Mouse (Mus musculus): ENCODE results near the gene Sf3b1. TPM values are rescaled to one million over a fixed set of nuclear protein-coding genes. Genes with fewer than 3 reads are reported as not detected.
A peak's percentile ranks its signal among the peaks of the same experiment; 100 is the strongest.
"Not testable (repeated sequence)": the region's sequence is repeated elsewhere in the genome, so short reads cannot be mapped to it uniquely, and the experiment has no call there.

Sf3b1 gene
- polyA plus RNA-seq, 1 experiment from 2014 or later, result 385 TPM

GRCm38 (mm10) chr1:54966858-54967257 is 60.4 kb downstream of the Sf3b1 start:
- no peak overlapping the region for H3K9ac ChIP-seq
- no peak for ATAC-seq (ENCODE audit: low FRiP score, low read depth)
- WGBS, result 89% methylated on average over 3 of the region's 3 CpGs
- no peaks in the 10 kb centered on the region for H3K27me3 ChIP-seq
- H3K4me2 ChIP-seq (replicated peaks), result no peak overlapping the region
- H3K4me3 ChIP-seq, result no peak overlapping the region
- no peak overlapping the region for H3K27ac ChIP-seq
- no peaks in the 10 kb centered on the region; the same call in 1 of the 2 replicates for H3K9me3 ChIP-seq
- no peaks in the 10 kb centered on the region for H3K36me3 ChIP-seq
- peaks cover 30% of the 10 kb centered on the region for H3K4me1 ChIP-seq

- no peak overlapping the region for H3K4me2 ChIP-seq (replicated peaks)
- H3K9me3 ChIP-seq, result no peaks in the 10 kb centered on the region; the same call in 1 of the 2 replicates
- H3K36me3 ChIP-seq, result no peaks in the 10 kb centered on the region
- ATAC-seq (ENCODE audit: low FRiP score, low read depth), result peak; percentile 70
- H3K4me3 ChIP-seq, result no peak overlapping the region
- no peaks in the 10 kb centered on the region for H3K27me3 ChIP-seq
- H3K27ac ChIP-seq, result peak overlapping the region; percentile 55; the same call in 1 of the 2 replicates
- no peak overlapping the region for H3K9ac ChIP-seq
- 40% methylated on average over 11 of the region's 11 CpGs for WGBS
- peaks cover 25% of the 10 kb centered on the region for H3K4me1 ChIP-seq
Observed at GRCm38 (mm10) chr1:54965159-54965995, 61.9 kb downstream of the Sf3b1 start.

- Histone ChIP-seq H3K27me3 (no peaks in the 10 kb centered on the region), H3K4me3 (no peak overlapping the region), H3K9me3 (no peaks in the 10 kb centered on the region), H3K27ac (no peak overlapping the region), H3K4me2 (replicated peaks) (no peak overlapping the region), H3K4me1 (peaks cover 20% of the 10 kb centered on the region), H3K9ac (no peak overlapping the region), H3K36me3 (no peaks in the 10 kb centered on the region)
- ATAC-seq (ENCODE audit: low FRiP score, low read depth), result no peak
- 71% methylated on average over 9 of the region's 9 CpGs for WGBS
Observed at GRCm38 (mm10) chr1:54961724-54962123, 65.6 kb downstream of the Sf3b1 start.

GRCm38 (mm10) chr1:54960613-54961165 is 66.6 kb downstream of the Sf3b1 start:
- Histone ChIP-seq H3K9me3 (no peaks in the 10 kb centered on the region), H3K36me3 (no peaks in the 10 kb centered on the region), H3K9ac (no peak overlapping the region), H3K4me3 (no peak overlapping the region), H3K4me2 (replicated peaks) (no peak overlapping the region), H3K4me1 (peaks cover 14% of the 10 kb centered on the region), H3K27me3 (no peaks in the 10 kb centered on the region), H3K27ac (no peak overlapping the region)
- ATAC-seq (ENCODE audit: low FRiP score, low read depth), result no peak
- WGBS, result 33% methylated on average over 9 of the region's 9 CpGs

GRCm38 (mm10) chr1:54958525-54958924 is 68.8 kb downstream of the Sf3b1 start:
- Histone ChIP-seq H3K9me3 (no peaks in the 10 kb centered on the region), H3K36me3 (no peaks in the 10 kb centered on the region), H3K4me3 (no peak overlapping the region), H3K27me3 (no peaks in the 10 kb centered on the region), H3K9ac (no peak overlapping the region), H3K4me2 (replicated peaks) (no peak overlapping the region), H3K27ac (no peak overlapping the region), H3K4me1 (peaks cover 3% of the 10 kb centered on the region; the same call in 1 of the 2 replicates)
- 79% methylated on average over 3 of the region's 3 CpGs for WGBS
- ATAC-seq (ENCODE audit: low FRiP score, low read depth), result no peak

GRCm38 (mm10) chr1:54956995-54957394 is 70.3 kb downstream of the Sf3b1 start:
- not testable (repeated sequence) for H3K9me3 ChIP-seq; H3K36me3 ChIP-seq; ATAC-seq (ENCODE audit: low FRiP score, low read depth); H3K27me3 ChIP-seq; H3K9ac ChIP-seq; H3K4me3 ChIP-seq; H3K27ac ChIP-seq; H3K4me2 ChIP-seq (replicated peaks); H3K4me1 ChIP-seq
- WGBS, result 87% methylated on average over 14 of the region's 14 CpGs

- Histone ChIP-seq H3K27me3 (no peaks in the 10 kb centered on the region), H3K4me1 (peaks cover 4% of the 10 kb centered on the region; the same call in 1 of the 2 replicates), H3K27ac (no peak overlapping the region), H3K9ac (no peak overlapping the region), H3K9me3 (no peaks in the 10 kb centered on the region), H3K4me2 (replicated peaks) (no peak overlapping the region), H3K36me3 (no peaks in the 10 kb centered on the region), H3K4me3 (no peak overlapping the region)
- 72% methylated on average over 4 of the region's 4 CpGs for WGBS
- ATAC-seq (ENCODE audit: low FRiP score, low read depth), result no peak
Observed at GRCm38 (mm10) chr1:54954856-54955255, 72.4 kb downstream of the Sf3b1 start.

GRCm38 (mm10) chr1:54944648-54945047 is 82.6 kb downstream of the Sf3b1 start:
- Histone ChIP-seq H3K9ac (no peak overlapping the region), H3K27me3 (no peaks in the 10 kb centered on the region), H3K4me2 (replicated peaks) (no peak overlapping the region), H3K27ac (no peak overlapping the region), H3K36me3 (no peaks in the 10 kb centered on the region), H3K9me3 (no peaks in the 10 kb centered on the region), H3K4me3 (no peak overlapping the region), H3K4me1 (no peaks in the 10 kb centered on the region)
- ATAC-seq (ENCODE audit: low FRiP score, low read depth), result no peak
- 54% methylated on average over 3 of the region's 3 CpGs for WGBS

GRCm38 (mm10) chr1:54935466-54935865 is 91.8 kb downstream of the Sf3b1 start:
- H3K4me2 ChIP-seq (replicated peaks), result no peak overlapping the region
- H3K4me3 ChIP-seq, result no peak overlapping the region
- H3K27me3 ChIP-seq, result no peaks in the 10 kb centered on the region
- no peaks in the 10 kb centered on the region for H3K9me3 ChIP-seq
- WGBS, result 88% methylated on average over 3 of the region's 3 CpGs
- H3K9ac ChIP-seq, result no peak overlapping the region
- no peak overlapping the region for H3K27ac ChIP-seq
- H3K36me3 ChIP-seq, result no peaks in the 10 kb centered on the region
- no peak for ATAC-seq (ENCODE audit: low FRiP score, low read depth)
- peaks cover 14% of the 10 kb centered on the region for H3K4me1 ChIP-seq

Other genes with a start within 250 kb of the Sf3b1 start
- 20.3 and 23.0 TPM in 2 replicates for gene Ankrd44, start 101.1 kb downstream of the Sf3b1 start, polyA plus RNA-seq (2015; fragmentation: Nextera tagmentation; extraction: Ambion mirVana)
- gene Coq10b, start 25.3 kb upstream of the Sf3b1 start, polyA plus RNA-seq (2015; fragmentation: Nextera tagmentation; extraction: Ambion mirVana), result 22.1 TPM in 2 replicates
- gene Hspe1, start 60.7 kb upstream of the Sf3b1 start, polyA plus RNA-seq (2015; fragmentation: Nextera tagmentation; extraction: Ambion mirVana), result 382 and 414 TPM in 2 replicates
- 332 and 346 TPM in 2 replicates for gene Hspd1, start 60.8 kb upstream of the Sf3b1 start, polyA plus RNA-seq (2015; fragmentation: Nextera tagmentation; extraction: Ambion mirVana)
- gene Mob4, start 103.8 kb upstream of the Sf3b1 start, polyA plus RNA-seq (2015; fragmentation: Nextera tagmentation; extraction: Ambion mirVana), result 158 and 171 TPM in 2 replicates
- gene Rftn2, start 199.3 kb upstream of the Sf3b1 start, polyA plus RNA-seq (2015; fragmentation: Nextera tagmentation; extraction: Ambion mirVana), result 34.5 and 37.0 TPM in 2 replicates
- 2.5 and 2.7 TPM in 2 replicates for gene Mars2, start 209.7 kb upstream of the Sf3b1 start, polyA plus RNA-seq (2015; fragmentation: Nextera tagmentation; extraction: Ambion mirVana)